Mouse (Mus musculus) limb, embryonic 11.5 days (tissue): ENCODE measurements around the gene Vps37b. TPM values are rescaled to one million over a fixed set of nuclear protein-coding genes. Genes with fewer than 3 reads are reported as not detected.

Experiments used
- ATAC-seq: fragments of 200-750 bp; cut with Nextera tagmentation; 2 replicates; pipeline ENCODE4 v1.8.0; 2017; ENCODE audit warnings: low read depth; ENCODE audit not compliant: insufficient number of reproducible peaks, low FRiP score, low TSS enrichment
- DNase-seq: peaks from one replicate; pipeline ENCODE4 v3.0.0-alpha.2; 2015; ENCODE audit warnings: low spot score
- H3K27ac ChIP-seq: fragments of 300-500 bp; sonication (generic); replicated peaks from 2 replicates; pipeline ENCODE4 v1.5.1; 2014; ENCODE audit warnings: low read depth, mild to moderate bottlenecking, low read length
- H3K27me3 ChIP-seq: fragments of 300-500 bp; sonication (generic); 2 replicates; pipeline ENCODE4 v1.6.1; 2014; ENCODE audit warnings: mild to moderate bottlenecking, low read length, mixed read lengths; ENCODE audit not compliant: control insufficient read depth, insufficient read depth
- H3K36me3 ChIP-seq: fragments of 300-500 bp; sonication (generic); 2 replicates; pipeline ENCODE4 v1.6.1; 2014; ENCODE audit warnings: mild to moderate bottlenecking, low read length, moderate library complexity, mixed read lengths; ENCODE audit not compliant: control insufficient read depth, insufficient read depth
- H3K4me1 ChIP-seq: fragments of 300-500 bp; sonication (generic); 2 replicates; pipeline ENCODE4 v1.6.1; 2014; ENCODE audit warnings: low read length, mixed read lengths; ENCODE audit not compliant: control insufficient read depth, insufficient read depth
- H3K4me2 ChIP-seq: fragments of 300-500 bp; sonication (generic); 2 replicates; pipeline ENCODE4 v1.6.1; 2014; ENCODE audit warnings: low read depth, mild to moderate bottlenecking, moderate library complexity; ENCODE audit not compliant: severe bottlenecking
- H3K4me3 ChIP-seq: fragments of 300-500 bp; sonication (generic); 2 replicates; pipeline ENCODE4 v1.5.1; 2014; ENCODE audit warnings: low read depth, low read length
- H3K9ac ChIP-seq: fragments of 300-500 bp; sonication (generic); 2 replicates; pipeline ENCODE4 v1.6.1; 2014; ENCODE audit warnings: mild to moderate bottlenecking, low read length
- H3K9me3 ChIP-seq: fragments of 300-500 bp; sonication (generic); 2 replicates; pipeline ENCODE4 v1.6.1; 2016; ENCODE audit warnings: low read length; ENCODE audit not compliant: control insufficient read depth
- WGBS: fragments of 180-500 bp; shearing (Covaris S2); extraction: QIAGEN DNeasy Blood & Tissue Kit; methylation state at CpG from one replicate; pipeline ENCODE4 v1.1.7; 2014; 5-methylcytosine and 5-hydroxymethylcytosine counted together
- polyA plus RNA-seq: library from polyadenylated mRNA; unstranded; fragments of >200 nt; fragmentation: Nextera tagmentation; extraction: Ambion mirVana; gene quantifications from 2 replicates; pipeline ENCODE4 v1.2.1, GENCODE M21; 2014

The Vps37b gene
- polyA plus RNA-seq, result 32.8 and 33.0 TPM in 2 replicates

GRCm38 (mm10) chr5:124032001-124032508 lies at the start of gene Vps37b:
Gene Vps37b (minus strand): TSS chr5:124032270.
- peak within 1 kb of the TSS; percentile 91 for H3K9ac ChIP-seq
- no peaks in the 10 kb centered on the region for H3K27me3 ChIP-seq
- no peaks in the 10 kb centered on the region for H3K9me3 ChIP-seq
- H3K36me3 ChIP-seq, result 0 out of 2 replicates have a peak, but pooled peaks cover 3% of the 10 kb centered on the region
- peak; percentile 62; the same call in 1 of the 2 replicates for ATAC-seq
- peak within 1 kb of the TSS; percentile 80 for H3K27ac ChIP-seq
- under 1% methylated on average over 52 of the region's 52 CpGs for WGBS
- peaks cover 12% of the 10 kb centered on the region; the same call in 1 of the 2 replicates for H3K4me1 ChIP-seq
- peak within 1 kb of the TSS; percentile 93 for H3K4me3 ChIP-seq
- DNase-seq, result peak; percentile 97
- peak within 1 kb of the TSS; percentile 90 for H3K4me2 ChIP-seq

GRCm38 (mm10) chr5:124079880-124080279 lies 47.8 kb upstream of the Vps37b start:
- 95% methylated on average over 17 of the region's 17 CpGs for WGBS

GRCm38 (mm10) chr5:124078794-124079416 lies 46.8 kb upstream of the Vps37b start:
- Histone ChIP-seq H3K4me2 (no peak overlapping the region), H3K4me3 (no peak overlapping the region), H3K9ac (no peak overlapping the region), H3K4me1 (no peaks in the 10 kb centered on the region), H3K36me3 (no peaks in the 10 kb centered on the region), H3K27ac (no peak overlapping the region), H3K9me3 (no peaks in the 10 kb centered on the region), H3K27me3 (no peaks in the 10 kb centered on the region)
- 53% methylated on average over 9 of the region's 9 CpGs for WGBS
- ATAC-seq (no peak), DNase-seq (no peak)

More at GRCm38 (mm10) chr5:124079880-124080279, 47.8 kb upstream of the Vps37b start:
- no peaks in the 10 kb centered on the region for H3K36me3 ChIP-seq
- no peaks in the 10 kb centered on the region for H3K4me1 ChIP-seq
- DNase-seq, result no peak
- H3K9ac ChIP-seq, result no peak overlapping the region
- no peaks in the 10 kb centered on the region for H3K9me3 ChIP-seq
- no peaks in the 10 kb centered on the region for H3K27me3 ChIP-seq
- no peak overlapping the region for H3K4me3 ChIP-seq
- H3K4me2 ChIP-seq, result no peak overlapping the region
- H3K27ac ChIP-seq, result no peak overlapping the region
- no peak for ATAC-seq

GRCm38 (mm10) chr5:124077856-124078460 lies 45.9 kb upstream of the Vps37b start:
- no peaks in the 10 kb centered on the region for H3K4me1 ChIP-seq
- no peaks in the 10 kb centered on the region for H3K9me3 ChIP-seq
- H3K27ac ChIP-seq, result no peak overlapping the region
- WGBS, result 60% methylated on average over 6 of the region's 6 CpGs
- H3K27me3 ChIP-seq, result no peaks in the 10 kb centered on the region
- ATAC-seq (no peak), DNase-seq (no peak)
- H3K9ac ChIP-seq, result no peak overlapping the region
- H3K4me2 ChIP-seq, result no peak overlapping the region
- H3K36me3 ChIP-seq, result no peaks in the 10 kb centered on the region
- H3K4me3 ChIP-seq, result no peak overlapping the region

GRCm38 (mm10) chr5:124077241-124077640 lies 45.2 kb upstream of the Vps37b start:
- Histone ChIP-seq H3K4me3 (no peak overlapping the region), H3K36me3 (no peaks in the 10 kb centered on the region), H3K27me3 (no peaks in the 10 kb centered on the region), H3K9ac (no peak overlapping the region), H3K4me2 (no peak overlapping the region), H3K27ac (no peak overlapping the region), H3K4me1 (no peaks in the 10 kb centered on the region), H3K9me3 (no peaks in the 10 kb centered on the region)
- DNase-seq (no peak), ATAC-seq (no peak)
- 80% methylated on average over 13 of the region's 13 CpGs for WGBS

- no peak overlapping the region for H3K4me3 ChIP-seq
- H3K4me2 ChIP-seq, result no peak overlapping the region
- H3K9me3 ChIP-seq, result no peaks in the 10 kb centered on the region
- H3K4me1 ChIP-seq, result no peaks in the 10 kb centered on the region
- DNase-seq (no peak), ATAC-seq (no peak)
- H3K27ac ChIP-seq, result no peak overlapping the region
- H3K36me3 ChIP-seq, result no peaks in the 10 kb centered on the region
- no peaks in the 10 kb centered on the region for H3K27me3 ChIP-seq
- H3K9ac ChIP-seq, result no peak overlapping the region
- WGBS, result 48% methylated on average over 9 of the region's 9 CpGs
Measured at GRCm38 (mm10) chr5:124076559-124076958, 44.5 kb upstream of the Vps37b start.

GRCm38 (mm10) chr5:124075716-124076115 lies 43.6 kb upstream of the Vps37b start:
- H3K27me3 ChIP-seq, result no peaks in the 10 kb centered on the region
- no peak for DNase-seq
- H3K9me3 ChIP-seq, result no peaks in the 10 kb centered on the region
- no peak overlapping the region for H3K4me3 ChIP-seq
- H3K36me3 ChIP-seq, result no peaks in the 10 kb centered on the region
- 71% methylated on average over 9 of the region's 9 CpGs for WGBS
- H3K4me2 ChIP-seq, result no peak overlapping the region
- ATAC-seq, result no peak
- H3K9ac ChIP-seq, result no peak overlapping the region
- no peaks in the 10 kb centered on the region for H3K4me1 ChIP-seq
- no peak overlapping the region for H3K27ac ChIP-seq

GRCm38 (mm10) chr5:124074845-124075307 lies 42.8 kb upstream of the Vps37b start:
- no peaks in the 10 kb centered on the region for H3K4me1 ChIP-seq
- H3K27ac ChIP-seq, result no peak overlapping the region
- no peaks in the 10 kb centered on the region for H3K36me3 ChIP-seq
- H3K9ac ChIP-seq, result no peak overlapping the region
- WGBS, result 50% methylated on average over 10 of the region's 10 CpGs
- no peak overlapping the region for H3K4me2 ChIP-seq
- no peak overlapping the region for H3K4me3 ChIP-seq
- ATAC-seq (no peak), DNase-seq (no peak)
- no peaks in the 10 kb centered on the region for H3K27me3 ChIP-seq
- H3K9me3 ChIP-seq, result no peaks in the 10 kb centered on the region
